Mouse (Mus musculus): ENCODE measurements around the gene Pkn1. TPM values are rescaled to one million over a fixed set of nuclear protein-coding genes. Genes with fewer than 3 reads are reported as not detected.

The Pkn1 gene
- polyA plus RNA-seq, 1 experiment from 2014 or later: 24.6 TPM

DNA sequence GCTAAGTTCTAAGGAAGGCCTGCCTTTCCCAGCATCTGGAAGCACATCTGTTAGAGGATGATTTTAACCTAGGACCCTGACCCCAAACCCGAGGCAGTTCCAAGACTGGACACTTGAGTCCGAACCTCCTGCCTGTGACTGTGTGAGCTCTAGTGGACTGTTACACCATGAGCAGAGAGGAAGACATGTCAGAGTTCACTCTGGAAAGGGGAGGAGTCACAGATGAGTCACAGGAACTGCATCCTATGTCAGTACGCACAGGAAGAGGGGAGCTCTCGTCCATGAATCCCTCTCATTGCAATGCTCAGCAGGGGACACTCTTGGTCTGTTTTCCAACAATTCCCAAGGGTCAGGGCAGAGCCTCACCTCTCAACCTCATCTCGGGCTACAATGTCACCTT, 26.0 kb downstream of the Pkn1 start:
- Histone ChIP-seq H3K9ac (replicated peaks) (no peak overlapping the region), H3K9me3 (replicated peaks) (no peaks in the 10 kb centered on the region), H3K27me3 (replicated peaks) (no peaks in the 10 kb centered on the region), H3K27ac (replicated peaks) (no peak overlapping the region), H3K4me1 (peaks cover 9% of the 10 kb centered on the region), H3K4me2 (no peak overlapping the region), H3K4me3 (replicated peaks) (no peak overlapping the region), H3K36me3 (peaks cover 77% of the 10 kb centered on the region)
- 70% methylated on average over 5 of the region's 5 CpGs for WGBS
- no peak for ATAC-seq (ENCODE audit: low FRiP score)

GRCm38 (mm10) chr8:83669013-83669412, 30.0 kb downstream of the Pkn1 start:
- ATAC-seq (ENCODE audit: low FRiP score): no peak
- H3K27ac ChIP-seq (replicated peaks): no peak overlapping the region
- H3K4me2 ChIP-seq: peak overlapping the region; percentile 62; the same call in 1 of the 2 replicates
- H3K36me3 ChIP-seq: peaks cover 48% of the 10 kb centered on the region
- no peaks in the 10 kb centered on the region for H3K9me3 ChIP-seq (replicated peaks)
- H3K4me3 ChIP-seq (replicated peaks): peak overlapping the region; percentile 37
- no peaks in the 10 kb centered on the region for H3K27me3 ChIP-seq (replicated peaks)
- peak overlapping the region; percentile 51; the same call in 1 of the 2 replicates for H3K9ac ChIP-seq (replicated peaks)
- WGBS: 83% methylated on average over 16 of the region's 16 CpGs
- peaks cover 38% of the 10 kb centered on the region for H3K4me1 ChIP-seq

DNA sequence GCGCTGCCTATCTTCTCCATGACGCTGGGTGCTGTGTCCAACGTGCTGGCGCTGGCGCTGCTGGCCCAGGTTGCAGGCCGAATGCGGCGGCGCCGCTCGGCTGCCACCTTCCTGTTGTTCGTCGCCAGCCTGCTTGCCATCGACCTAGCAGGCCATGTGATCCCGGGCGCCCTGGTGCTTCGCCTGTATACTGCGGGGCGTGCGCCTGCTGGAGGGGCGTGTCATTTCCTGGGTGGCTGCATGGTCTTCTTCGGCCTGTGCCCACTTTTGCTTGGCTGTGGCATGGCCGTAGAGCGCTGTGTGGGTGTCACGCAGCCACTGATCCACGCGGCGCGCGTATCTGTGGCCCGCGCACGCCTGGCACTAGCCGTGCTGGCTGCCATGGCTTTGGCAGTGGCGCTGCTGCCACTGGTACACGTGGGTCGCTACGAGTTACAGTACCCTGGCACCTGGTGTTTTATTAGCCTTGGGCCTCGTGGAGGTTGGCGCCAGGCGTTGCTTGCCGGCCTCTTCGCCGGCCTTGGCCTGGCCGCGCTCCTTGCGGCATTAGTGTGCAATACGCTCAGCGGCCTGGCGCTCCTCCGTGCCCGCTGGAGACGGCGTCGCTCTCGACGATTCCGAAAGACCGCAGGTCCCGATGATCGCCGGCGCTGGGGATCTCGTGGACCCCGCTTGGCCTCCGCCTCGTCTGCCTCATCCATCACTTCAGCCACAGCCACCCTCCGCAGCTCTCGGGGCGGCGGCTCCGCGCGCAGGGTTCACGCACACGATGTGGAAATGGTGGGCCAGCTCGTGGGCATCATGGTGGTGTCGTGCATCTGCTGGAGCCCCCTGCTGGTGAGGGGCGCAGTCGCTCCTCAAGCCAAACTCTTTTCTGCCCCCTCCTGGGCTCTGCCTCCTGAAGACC, 30.7 kb downstream of the Pkn1 start:
- H3K4me1 ChIP-seq: peaks cover 38% of the 10 kb centered on the region
- H3K4me3 ChIP-seq (replicated peaks): peak overlapping the region; percentile 37
- H3K27ac ChIP-seq (replicated peaks): peak overlapping the region; percentile 72
- peak overlapping the region; percentile 62 for H3K4me2 ChIP-seq
- H3K27me3 ChIP-seq (replicated peaks): no peaks in the 10 kb centered on the region
- ATAC-seq (ENCODE audit: low FRiP score): peak; percentile 62
- peaks cover 42% of the 10 kb centered on the region for H3K36me3 ChIP-seq
- peak overlapping the region; percentile 51 for H3K9ac ChIP-seq (replicated peaks)
- 21% methylated on average over 80 of the region's 80 CpGs for WGBS
- H3K9me3 ChIP-seq (replicated peaks): no peaks in the 10 kb centered on the region

GRCm38 (mm10) chr8:83667526-83667925, 31.5 kb downstream of the Pkn1 start:
- H3K9me3 ChIP-seq (replicated peaks): no peaks in the 10 kb centered on the region
- H3K4me2 ChIP-seq: peak overlapping the region; percentile 62
- no peaks in the 10 kb centered on the region for H3K27me3 ChIP-seq (replicated peaks)
- ATAC-seq (ENCODE audit: low FRiP score): peak; percentile 0; the same call in 1 of the 2 replicates
- 83% methylated on average over 10 of the region's 10 CpGs for WGBS
- H3K4me3 ChIP-seq (replicated peaks): no peak overlapping the region
- H3K27ac ChIP-seq (replicated peaks): peak overlapping the region; percentile 72
- peaks cover 42% of the 10 kb centered on the region for H3K4me1 ChIP-seq
- H3K36me3 ChIP-seq: peaks cover 35% of the 10 kb centered on the region
- no peak overlapping the region for H3K9ac ChIP-seq (replicated peaks)

DNA sequence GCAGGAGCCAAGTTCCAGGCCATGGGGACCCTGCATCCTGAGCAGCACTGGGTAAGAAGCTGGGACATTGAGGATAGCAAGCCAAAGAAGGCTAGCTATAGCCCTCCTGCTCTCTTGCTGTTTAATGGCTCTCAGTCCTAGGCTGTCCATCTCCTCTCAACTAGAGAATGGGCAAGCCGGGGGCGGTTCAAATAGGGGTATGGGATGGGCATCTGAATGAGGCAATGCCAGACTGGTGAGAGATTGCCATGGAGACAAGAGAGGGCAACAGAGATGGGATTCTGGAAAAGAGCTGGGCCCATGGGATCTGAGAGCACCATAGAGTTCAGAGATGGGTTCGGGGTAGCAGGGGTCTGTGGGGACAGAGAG, 32.1 kb downstream of the Pkn1 start:
- Histone ChIP-seq H3K4me3 (replicated peaks) (no peak overlapping the region), H3K27me3 (replicated peaks) (no peaks in the 10 kb centered on the region), H3K27ac (replicated peaks) (no peak overlapping the region), H3K4me1 (peaks cover 49% of the 10 kb centered on the region), H3K36me3 (peaks cover 28% of the 10 kb centered on the region), H3K9me3 (replicated peaks) (no peaks in the 10 kb centered on the region), H3K4me2 (no peak overlapping the region), H3K9ac (replicated peaks) (no peak overlapping the region)
- WGBS: 84% methylated on average over 3 of the region's 3 CpGs
- ATAC-seq (ENCODE audit: low FRiP score): no peak

DNA sequence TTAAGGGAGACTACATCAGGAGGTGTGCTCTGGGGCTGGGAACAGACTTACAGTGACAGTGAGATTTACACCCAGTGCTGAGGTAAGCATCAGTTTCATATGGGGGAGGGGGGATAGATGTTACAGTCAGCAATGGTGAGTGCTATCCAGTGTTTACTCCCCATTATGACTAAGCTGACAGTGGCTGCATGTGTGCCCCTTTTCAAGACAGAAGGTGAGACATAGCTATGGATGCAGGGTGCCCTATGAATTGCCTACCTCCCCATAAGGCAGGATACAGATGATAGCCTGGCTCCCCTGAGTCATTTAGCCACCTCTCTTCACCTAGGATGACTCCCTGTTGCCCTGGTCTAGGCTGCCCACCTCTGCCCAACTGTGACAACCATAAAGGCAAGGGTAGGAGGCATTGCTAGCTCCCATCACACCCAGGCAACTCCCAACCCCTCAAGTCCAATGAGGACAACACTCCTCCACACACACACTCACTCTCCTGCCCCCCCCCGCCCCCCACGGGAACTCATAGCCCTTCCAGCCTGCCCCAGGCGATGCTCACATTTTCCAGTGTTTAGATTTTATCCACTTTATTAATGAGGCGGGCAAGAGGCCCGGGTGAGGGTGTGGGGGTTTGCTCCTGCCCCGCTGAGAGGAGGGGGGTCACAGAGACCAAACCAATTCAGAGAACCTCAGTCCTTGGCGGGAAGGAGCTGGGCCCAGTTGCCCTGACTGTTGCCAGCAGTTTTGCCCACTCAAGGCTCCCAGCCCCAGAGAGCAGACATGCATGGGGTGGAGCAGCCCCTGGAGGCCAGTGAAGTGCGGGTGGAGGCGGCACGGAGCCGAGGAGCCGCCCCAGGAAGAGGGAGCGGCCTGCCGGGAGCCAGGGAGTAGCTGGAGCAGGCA, 32.8 kb downstream of the Pkn1 start, which contains the start of gene Ptger1:
Gene Ptger1, plus strand, starts transcription at position 710 of the 897 bp plus-strand sequence.
- H3K4me2 ChIP-seq: no peak within 1 kb of the TSS
- no peak within 1 kb of the TSS for H3K9ac ChIP-seq (replicated peaks)
- peaks cover 56% of the 10 kb centered on the region for H3K4me1 ChIP-seq
- H3K4me3 ChIP-seq (replicated peaks): no peak within 1 kb of the TSS
- 40% methylated on average over 14 of the region's 14 CpGs for WGBS
- no peak within 1 kb of the TSS for H3K27ac ChIP-seq (replicated peaks)
- no peaks in the 10 kb centered on the region for H3K9me3 ChIP-seq (replicated peaks)
- no peak for ATAC-seq (ENCODE audit: low FRiP score)
- H3K27me3 ChIP-seq (replicated peaks): no peaks in the 10 kb centered on the region
- peaks cover 22% of the 10 kb centered on the region for H3K36me3 ChIP-seq

GRCm38 (mm10) chr8:83664931-83665625, 33.9 kb downstream of the Pkn1 start:
- peaks cover 10% of the 10 kb centered on the region for H3K36me3 ChIP-seq
- no peak for ATAC-seq (ENCODE audit: low FRiP score)
- H3K9me3 ChIP-seq (replicated peaks): no peaks in the 10 kb centered on the region
- no peak overlapping the region for H3K4me2 ChIP-seq
- H3K27ac ChIP-seq (replicated peaks): 0 out of 2 replicates have a peak overlapping the region, but pooled peaks have one; percentile 9
- peaks cover 67% of the 10 kb centered on the region for H3K4me1 ChIP-seq
- H3K4me3 ChIP-seq (replicated peaks): no peak overlapping the region
- H3K9ac ChIP-seq (replicated peaks): no peak overlapping the region
- whole genome bisulfite sequencing: 38% methylated on average over 2 of the region's 2 CpGs
- no peaks in the 10 kb centered on the region for H3K27me3 ChIP-seq (replicated peaks)

DNA sequence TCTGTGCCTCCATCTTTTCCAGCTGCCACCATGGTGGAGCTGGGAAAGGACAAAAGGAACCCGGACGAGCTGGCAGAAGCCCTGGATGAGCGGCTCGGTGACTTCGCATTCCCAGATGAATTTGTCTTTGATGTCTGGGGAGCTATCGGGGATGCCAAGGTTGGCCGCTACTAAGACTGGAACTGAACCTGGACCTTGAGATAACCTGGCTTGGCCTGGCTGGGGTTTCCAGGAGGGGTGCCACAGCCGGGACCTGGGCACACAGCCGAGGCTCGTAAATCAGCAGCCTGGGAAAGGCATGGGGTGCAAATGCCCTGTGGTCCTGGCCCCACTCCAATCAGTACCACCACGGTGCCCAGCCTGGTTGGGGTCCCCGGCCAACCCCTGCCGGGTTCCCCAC, 34.9 kb downstream of the Pkn1 start:
- Histone ChIP-seq H3K36me3 (peaks cover under 1% of the 10 kb centered on the region; the same call in 1 of the 2 replicates), H3K9me3 (replicated peaks) (no peaks in the 10 kb centered on the region), H3K27me3 (replicated peaks) (no peaks in the 10 kb centered on the region), H3K27ac (replicated peaks) (no peak overlapping the region), H3K4me2 (no peak overlapping the region), H3K4me1 (peaks cover 71% of the 10 kb centered on the region), H3K4me3 (replicated peaks) (no peak overlapping the region), H3K9ac (replicated peaks) (no peak overlapping the region)
- 82% methylated on average over 13 of the region's 13 CpGs for WGBS
- no peak for ATAC-seq (ENCODE audit: low FRiP score)

GRCm38 (mm10) chr8:83662421-83662826, 36.6 kb downstream of the Pkn1 start:
- no peaks in the 10 kb centered on the region for H3K27me3 ChIP-seq (replicated peaks)
- 0 out of 2 replicates have a peak overlapping the region, but pooled peaks have one; percentile 6 for H3K9ac ChIP-seq (replicated peaks)
- H3K36me3 ChIP-seq: no peaks in the 10 kb centered on the region
- 11% methylated on average over 4 of the region's 4 CpGs for WGBS
- 0 out of 2 replicates have a peak, but pooled peaks have one; percentile 26 for ATAC-seq (ENCODE audit: low FRiP score)
- 0 out of 2 replicates have a peak overlapping the region, but pooled peaks have one; percentile 3 for H3K4me2 ChIP-seq
- no peaks in the 10 kb centered on the region for H3K9me3 ChIP-seq (replicated peaks)
- peak overlapping the region; percentile 41; the same call in 1 of the 2 replicates for H3K27ac ChIP-seq (replicated peaks)
- no peak overlapping the region for H3K4me3 ChIP-seq (replicated peaks)
- peaks cover 58% of the 10 kb centered on the region for H3K4me1 ChIP-seq

- no peak for ATAC-seq (ENCODE audit: low FRiP score)
- H3K4me2 ChIP-seq: peak overlapping the region; percentile 29
Observed at GRCm38 (mm10) chr8:83660995-83661680, 37.8 kb downstream of the Pkn1 start.

More at GRCm38 (mm10) chr8:83660995-83661680, 37.8 kb downstream of the Pkn1 start:
- Histone ChIP-seq H3K4me3 (replicated peaks) (no peak overlapping the region), H3K9ac (replicated peaks) (peak overlapping the region; percentile 0; the same call in 1 of the 2 replicates), H3K27ac (replicated peaks) (0 out of 2 replicates have a peak overlapping the region, but pooled peaks have one; percentile 37), H3K27me3 (replicated peaks) (no peaks in the 10 kb centered on the region), H3K9me3 (replicated peaks) (no peaks in the 10 kb centered on the region), H3K4me1 (peaks cover 45% of the 10 kb centered on the region), H3K36me3 (no peaks in the 10 kb centered on the region)
- WGBS: 22% methylated on average over 22 of the region's 22 CpGs

All from neural tube, embryonic 15.5 days (tissue).